Mouse (Mus musculus): Measurements from ENCODE around the gene Got2. TPM values are rescaled to one million over a fixed set of nuclear protein-coding genes. Genes with fewer than 3 reads are reported as not detected.

Got2 gene
- 230 and 236 TPM in 2 replicates for polyA plus RNA-seq (2015; fragmentation: Nextera tagmentation; extraction: Ambion mirVana)

- Histone ChIP-seq H3K9ac (peak within 1 kb of the TSS; percentile 77), H3K4me3 (replicated peaks) (peak within 1 kb of the TSS; percentile 86), H3K27ac (peak within 1 kb of the TSS; percentile 66), H3K27me3 (replicated peaks) (no peaks in the 10 kb centered on the region), H3K4me1 (replicated peaks) (peaks cover 18% of the 10 kb centered on the region), H3K4me2 (replicated peaks) (peak within 1 kb of the TSS; percentile 88), H3K9me3 (no peaks in the 10 kb centered on the region), H3K36me3 (no peaks in the 10 kb centered on the region)
- ATAC-seq, result peak; percentile 83
- WGBS, result 8% methylated on average over 31 of the region's 31 CpGs
Measured at GRCm38 (mm10) chr8:95888285-95889136, at the start of gene Got2. Gene Got2 (minus strand): TSS chr8:95888547.

- no peaks in the 10 kb centered on the region; the same call in 1 of the 2 replicates for H3K27me3 ChIP-seq (replicated peaks)
- H3K9me3 ChIP-seq, result no peaks in the 10 kb centered on the region
- H3K36me3 ChIP-seq, result no peaks in the 10 kb centered on the region
- no peak overlapping the region for H3K4me3 ChIP-seq (replicated peaks)
- H3K4me2 ChIP-seq (replicated peaks), result no peak overlapping the region
- no peak overlapping the region for H3K27ac ChIP-seq
- ATAC-seq, result no peak
- WGBS, result 88% methylated on average over 5 of the region's 5 CpGs
- no peaks in the 10 kb centered on the region for H3K4me1 ChIP-seq (replicated peaks)
- H3K9ac ChIP-seq, result no peak overlapping the region
Measured at GRCm38 (mm10) chr8:95932841-95933240, 44.5 kb upstream of the Got2 start.

GRCm38 (mm10) chr8:95929821-95930220, 41.5 kb upstream of the Got2 start:
- no peak overlapping the region for H3K9ac ChIP-seq
- no peak for ATAC-seq
- no peaks in the 10 kb centered on the region for H3K4me1 ChIP-seq (replicated peaks)
- no peaks in the 10 kb centered on the region for H3K36me3 ChIP-seq
- no peaks in the 10 kb centered on the region for H3K9me3 ChIP-seq
- 68% methylated on average over 4 of the region's 4 CpGs for WGBS
- H3K4me2 ChIP-seq (replicated peaks), result no peak overlapping the region
- H3K27ac ChIP-seq, result no peak overlapping the region
- H3K27me3 ChIP-seq (replicated peaks), result no peaks in the 10 kb centered on the region; the same call in 1 of the 2 replicates
- no peak overlapping the region for H3K4me3 ChIP-seq (replicated peaks)

GRCm38 (mm10) chr8:95916106-95916505, 27.8 kb upstream of the Got2 start:
- H3K4me2 ChIP-seq (replicated peaks), result peak overlapping the region; percentile 61
- peak overlapping the region; percentile 21 for H3K4me3 ChIP-seq (replicated peaks)
- no peaks in the 10 kb centered on the region for H3K27me3 ChIP-seq (replicated peaks)
- H3K4me1 ChIP-seq (replicated peaks), result 0 out of 2 replicates have a peak, but pooled peaks cover 3% of the 10 kb centered on the region
- 4% methylated on average over 9 of the region's 9 CpGs for WGBS
- no peaks in the 10 kb centered on the region for H3K9me3 ChIP-seq
- H3K9ac ChIP-seq, result 0 out of 2 replicates have a peak overlapping the region, but pooled peaks have one; percentile 9
- ATAC-seq, result peak; percentile 68
- no peaks in the 10 kb centered on the region for H3K36me3 ChIP-seq
- H3K27ac ChIP-seq, result no peak overlapping the region

GRCm38 (mm10) chr8:95914905-95915643, 26.7 kb upstream of the Got2 start:
- no peaks in the 10 kb centered on the region for H3K36me3 ChIP-seq
- WGBS, result 8% methylated on average over 7 of the region's 7 CpGs
- no peak overlapping the region for H3K4me2 ChIP-seq (replicated peaks)
- ATAC-seq, result peak; percentile 80
- H3K4me1 ChIP-seq (replicated peaks), result 0 out of 2 replicates have a peak, but pooled peaks cover 3% of the 10 kb centered on the region
- H3K27ac ChIP-seq, result no peak overlapping the region
- no peaks in the 10 kb centered on the region for H3K27me3 ChIP-seq (replicated peaks)
- no peak overlapping the region for H3K4me3 ChIP-seq (replicated peaks)
- no peaks in the 10 kb centered on the region for H3K9me3 ChIP-seq
- no peak overlapping the region for H3K9ac ChIP-seq

- Histone ChIP-seq H3K27ac (no peak overlapping the region), H3K4me1 (replicated peaks) (0 out of 2 replicates have a peak, but pooled peaks cover 3% of the 10 kb centered on the region), H3K4me3 (replicated peaks) (no peak overlapping the region), H3K36me3 (no peaks in the 10 kb centered on the region), H3K27me3 (replicated peaks) (no peaks in the 10 kb centered on the region), H3K4me2 (replicated peaks) (0 out of 2 replicates have a peak overlapping the region, but pooled peaks have one; percentile 4), H3K9ac (no peak overlapping the region), H3K9me3 (no peaks in the 10 kb centered on the region)
- WGBS, result 55% methylated on average over 5 of the region's 5 CpGs
- peak; percentile 71 for ATAC-seq
Measured at GRCm38 (mm10) chr8:95911240-95911639, 22.9 kb upstream of the Got2 start.

- Histone ChIP-seq H3K4me3 (replicated peaks) (no peak overlapping the region), H3K9me3 (no peaks in the 10 kb centered on the region), H3K27me3 (replicated peaks) (no peaks in the 10 kb centered on the region), H3K9ac (no peak overlapping the region), H3K4me1 (replicated peaks) (0 out of 2 replicates have a peak, but pooled peaks cover 3% of the 10 kb centered on the region), H3K27ac (no peak overlapping the region), H3K4me2 (replicated peaks) (no peak overlapping the region), H3K36me3 (no peaks in the 10 kb centered on the region)
- no peak for ATAC-seq
- WGBS, result 81% methylated on average over 11 of the region's 11 CpGs
Measured at GRCm38 (mm10) chr8:95907885-95908284, 19.5 kb upstream of the Got2 start.

GRCm38 (mm10) chr8:95906738-95907137, 18.4 kb upstream of the Got2 start:
- WGBS, result 81% methylated on average over 9 of the region's 9 CpGs
- Histone ChIP-seq H3K36me3 (no peaks in the 10 kb centered on the region), H3K27ac (no peak overlapping the region), H3K27me3 (replicated peaks) (no peaks in the 10 kb centered on the region), H3K9ac (no peak overlapping the region), H3K4me2 (replicated peaks) (no peak overlapping the region), H3K4me1 (replicated peaks) (0 out of 2 replicates have a peak, but pooled peaks cover 3% of the 10 kb centered on the region), H3K9me3 (no peaks in the 10 kb centered on the region), H3K4me3 (replicated peaks) (no peak overlapping the region)
- ATAC-seq, result no peak

GRCm38 (mm10) chr8:95901864-95902263, 13.5 kb upstream of the Got2 start:
- H3K9me3 ChIP-seq, result no peaks in the 10 kb centered on the region
- WGBS, result 34% methylated on average over 7 of the region's 7 CpGs
- H3K9ac ChIP-seq, result no peak overlapping the region
- H3K27ac ChIP-seq, result no peak overlapping the region
- no peaks in the 10 kb centered on the region for H3K36me3 ChIP-seq
- ATAC-seq, result peak; percentile 80
- no peak overlapping the region for H3K4me3 ChIP-seq (replicated peaks)
- H3K4me2 ChIP-seq (replicated peaks), result no peak overlapping the region
- no peaks in the 10 kb centered on the region for H3K4me1 ChIP-seq (replicated peaks)
- no peaks in the 10 kb centered on the region for H3K27me3 ChIP-seq (replicated peaks)

GRCm38 (mm10) chr8:95893701-95894100, 5.4 kb upstream of the Got2 start:
- Histone ChIP-seq H3K27me3 (replicated peaks) (no peaks in the 10 kb centered on the region), H3K36me3 (no peaks in the 10 kb centered on the region), H3K9me3 (no peaks in the 10 kb centered on the region), H3K4me3 (replicated peaks) (no peak overlapping the region), H3K4me2 (replicated peaks) (no peak overlapping the region), H3K4me1 (replicated peaks) (no peaks in the 10 kb centered on the region), H3K27ac (no peak overlapping the region), H3K9ac (no peak overlapping the region)
- WGBS, result 81% methylated on average over 5 of the region's 5 CpGs
- ATAC-seq, result no peak

GRCm38 (mm10) chr8:95887578-95888284, 616 bp downstream of the Got2 start:
- Histone ChIP-seq H3K4me1 (replicated peaks) (peaks cover 18% of the 10 kb centered on the region), H3K9me3 (no peaks in the 10 kb centered on the region), H3K4me3 (replicated peaks) (peak overlapping the region; percentile 86), H3K27me3 (replicated peaks) (no peaks in the 10 kb centered on the region), H3K36me3 (no peaks in the 10 kb centered on the region), H3K4me2 (replicated peaks) (peak overlapping the region; percentile 88), H3K27ac (peak overlapping the region; percentile 66), H3K9ac (peak overlapping the region; percentile 77)
- WGBS, result under 1% methylated on average over 38 of the region's 38 CpGs
- ATAC-seq, result peak; percentile 91
